Mouse (Mus musculus): ENCODE results near the gene Carhsp1.

The Carhsp1 gene

GRCm38 (mm10) chr16:8639466-8640191, 32.3 kb downstream of the Carhsp1 start:
- DNase-seq (ENCODE audit: low read depth, low spot score) = no peak

DNA sequence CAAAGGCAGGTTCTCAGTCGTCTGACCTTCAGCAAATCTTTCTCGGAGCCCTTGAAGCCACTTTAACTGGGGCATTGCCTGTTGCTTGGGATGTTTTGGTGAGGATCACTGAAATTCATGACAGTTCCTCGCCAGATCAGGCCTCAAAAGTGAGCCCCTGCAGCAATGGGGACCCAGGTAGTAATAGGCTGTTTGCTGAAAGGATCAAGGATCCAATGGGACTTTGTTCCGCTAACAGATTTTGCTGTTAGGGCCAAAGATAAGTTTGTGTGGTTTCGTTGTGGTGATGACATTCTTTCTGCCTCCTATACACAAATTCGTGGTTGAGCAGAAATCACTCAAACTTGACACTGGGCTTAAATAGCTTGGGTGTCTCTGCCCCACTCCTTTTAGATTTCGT, 33.8 kb downstream of the Carhsp1 start:
- DNase-seq (ENCODE audit: low read depth, low spot score) = no peak

DNA sequence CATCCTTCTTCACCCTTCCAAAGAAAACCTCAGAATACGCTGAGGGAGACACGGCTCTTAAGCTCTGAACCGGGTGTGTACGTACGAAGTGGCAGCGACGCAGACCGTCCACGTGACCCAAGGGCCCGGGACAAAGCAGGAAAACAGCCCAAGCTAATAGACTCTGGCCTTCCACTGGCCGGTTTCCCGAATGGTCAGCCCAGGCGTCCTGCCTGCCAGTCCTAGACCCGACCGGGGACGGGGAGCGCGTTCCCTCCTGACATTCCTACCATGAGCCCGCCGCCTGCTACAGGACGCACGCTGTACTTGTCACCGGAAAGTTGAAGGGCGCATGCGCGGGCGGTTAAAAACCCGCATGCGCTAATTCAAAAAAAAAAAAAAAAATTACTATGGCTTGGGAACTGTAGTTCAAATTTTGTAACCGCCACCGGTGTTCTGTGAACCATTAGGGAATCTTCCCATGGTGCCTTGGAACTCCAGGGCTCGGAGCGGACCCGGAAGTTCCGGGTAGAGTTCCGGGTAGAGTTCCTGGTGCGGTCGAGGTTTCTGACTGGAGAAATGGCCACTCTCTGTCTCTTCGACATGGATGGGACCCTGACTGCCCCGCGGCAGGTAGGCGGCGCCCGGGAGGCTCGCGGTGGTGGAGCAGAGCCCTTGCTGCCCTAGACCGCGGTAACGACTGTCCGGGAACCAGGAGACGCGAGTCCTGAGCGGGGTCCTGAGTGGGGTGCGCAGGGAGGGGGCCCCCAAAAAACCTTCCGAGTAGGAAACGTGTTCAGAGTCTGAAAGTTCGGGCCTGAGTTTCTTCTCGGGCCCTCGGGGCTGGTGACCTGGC, 34.5 kb downstream of the Carhsp1 start, which contains the start of the genes Pmm2 and Tmem186:
Gene Pmm2, plus strand, starts transcription at position 458 of the 835 bp plus-strand sequence.
Gene Tmem186, minus strand, starts transcription at position 496 of the 835 bp plus-strand sequence.
- peak; percentile 77 for DNase-seq (ENCODE audit: low read depth, low spot score)

GRCm38 (mm10) chr16:8636867-8637216, 35.1 kb downstream of the Carhsp1 start:
- no peak for DNase-seq (ENCODE audit: low read depth, low spot score)

- no peak for DNase-seq (ENCODE audit: low read depth, low spot score)
These were observed 40.5 kb downstream of the Carhsp1 start for GRCm38 (mm10) chr16:8631428-8631827.

DNA sequence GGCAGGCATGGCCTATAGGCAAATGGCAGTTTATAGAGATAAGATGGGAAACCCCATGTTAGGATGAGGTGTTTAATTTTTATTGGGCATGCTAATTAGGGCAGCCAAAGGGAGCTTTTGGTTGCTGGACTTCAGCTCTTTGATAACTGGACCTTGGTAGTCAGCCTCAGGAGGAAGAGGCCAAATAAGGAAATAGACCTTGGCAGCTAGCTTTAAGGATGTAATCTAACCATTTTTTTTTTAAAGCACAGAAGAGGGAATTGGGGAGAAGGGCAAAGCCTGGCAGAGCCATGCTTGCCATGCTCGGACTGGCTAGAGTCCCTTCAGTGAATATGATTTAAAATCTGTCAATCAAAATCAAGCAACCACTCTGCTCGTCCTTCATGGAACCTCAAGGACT, 41.5 kb downstream of the Carhsp1 start:
- no peak for DNase-seq (ENCODE audit: low read depth, low spot score)

- no peak for DNase-seq (ENCODE audit: low read depth, low spot score)
These were observed 51.4 kb downstream of the Carhsp1 start for GRCm38 (mm10) chr16:8620315-8621115.

DNA sequence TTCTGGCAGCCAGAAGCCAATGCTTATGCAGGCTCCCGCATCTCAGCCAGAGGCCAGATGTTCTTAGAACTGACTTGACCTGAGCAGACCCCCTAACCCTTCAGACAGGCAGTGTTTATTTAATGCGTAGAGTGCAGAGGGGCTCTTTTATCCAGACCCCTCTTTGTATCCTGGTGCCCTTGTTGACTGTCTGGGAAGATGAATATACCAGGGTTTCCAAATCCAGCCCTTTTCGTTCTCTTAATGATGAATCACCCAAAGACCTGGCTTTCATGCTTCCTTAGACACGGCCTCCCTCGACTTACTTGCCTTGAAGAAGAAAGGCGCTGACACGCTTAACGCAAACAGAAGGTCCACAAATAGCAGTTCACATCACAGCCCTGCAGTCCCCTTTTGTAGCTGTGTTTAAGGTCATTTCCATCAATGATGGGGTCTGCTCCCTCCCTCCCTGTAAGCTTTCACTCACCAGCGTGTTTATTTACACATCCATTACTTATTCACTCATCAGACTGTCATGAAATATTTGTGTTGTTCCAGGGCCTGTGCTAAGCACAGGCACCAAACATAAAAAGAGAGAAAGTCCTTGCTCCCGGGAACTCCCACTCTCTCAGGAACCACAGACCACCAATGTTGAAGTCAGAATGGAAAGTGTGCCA, 52.2 kb downstream of the Carhsp1 start:
- no peak for DNase-seq (ENCODE audit: low read depth, low spot score)

DNA sequence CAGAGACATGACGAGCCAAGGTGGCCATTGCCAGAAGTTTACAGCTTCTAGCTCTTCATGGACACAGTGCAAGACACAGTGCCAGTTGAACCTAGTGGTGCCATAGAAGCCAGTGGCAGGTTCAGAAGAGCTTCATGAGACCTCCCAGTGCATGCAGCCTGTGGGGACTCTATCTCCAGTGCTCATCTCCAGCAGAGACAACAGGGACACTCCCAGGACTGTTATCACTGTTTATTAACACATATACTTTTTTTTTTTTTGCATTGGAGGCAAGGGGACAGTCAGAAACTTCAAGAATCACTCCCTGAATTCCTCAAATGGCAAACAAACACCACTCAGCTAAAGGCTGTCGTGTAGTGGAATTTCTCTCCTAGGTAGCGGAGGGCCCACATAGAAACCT, 58.5 kb downstream of the Carhsp1 start:
- no peak for DNase-seq (ENCODE audit: low read depth, low spot score)

GRCm38 (mm10) chr16:8613039-8613438, 58.9 kb downstream of the Carhsp1 start:
- DNase-seq (ENCODE audit: low read depth, low spot score) = no peak

DNA sequence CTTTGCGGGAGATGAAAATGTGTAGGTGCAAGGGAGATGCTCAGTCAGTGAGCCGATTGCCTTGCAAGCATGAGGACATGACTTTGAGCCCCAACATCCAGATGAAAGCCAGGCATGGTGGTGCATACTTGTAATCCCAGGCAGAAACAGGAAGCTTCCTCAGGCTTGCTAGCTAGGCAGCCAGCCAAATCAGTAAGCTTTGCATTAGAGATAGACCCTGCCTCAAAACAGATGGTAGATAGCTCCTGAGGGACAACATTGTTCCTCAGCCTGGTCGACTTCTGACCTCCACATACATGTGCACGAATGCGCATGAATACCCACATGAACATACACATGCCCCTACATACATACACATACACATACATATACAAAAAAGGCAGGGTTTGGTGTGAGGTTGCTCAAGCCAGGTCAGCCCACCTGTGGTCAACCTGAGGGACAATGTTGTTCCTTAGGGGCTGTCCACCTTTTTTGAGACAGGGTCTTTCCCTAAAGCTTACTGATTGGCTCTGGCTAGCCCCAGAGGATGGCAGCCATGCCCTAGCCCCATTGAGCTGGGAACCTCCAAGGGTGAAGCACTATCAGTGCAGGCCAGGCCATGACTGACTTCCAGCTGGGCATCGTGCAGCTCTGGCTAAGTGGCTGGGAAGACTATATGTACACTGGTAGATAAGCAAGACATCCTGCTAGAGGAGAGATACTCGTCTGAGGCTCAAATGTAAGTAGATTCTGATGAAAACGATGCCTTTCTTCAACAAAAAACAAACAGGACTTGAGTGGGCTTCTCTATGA, 59.5 kb downstream of the Carhsp1 start:
- DNase-seq (ENCODE audit: low read depth, low spot score) = no peak

GRCm38 (mm10) chr16:8610397-8610796, 61.6 kb downstream of the Carhsp1 start:
- no peak for DNase-seq (ENCODE audit: low read depth, low spot score)
